Mouse (Mus musculus): ENCODE measurements around the gene Tbc1d9.

DNA sequence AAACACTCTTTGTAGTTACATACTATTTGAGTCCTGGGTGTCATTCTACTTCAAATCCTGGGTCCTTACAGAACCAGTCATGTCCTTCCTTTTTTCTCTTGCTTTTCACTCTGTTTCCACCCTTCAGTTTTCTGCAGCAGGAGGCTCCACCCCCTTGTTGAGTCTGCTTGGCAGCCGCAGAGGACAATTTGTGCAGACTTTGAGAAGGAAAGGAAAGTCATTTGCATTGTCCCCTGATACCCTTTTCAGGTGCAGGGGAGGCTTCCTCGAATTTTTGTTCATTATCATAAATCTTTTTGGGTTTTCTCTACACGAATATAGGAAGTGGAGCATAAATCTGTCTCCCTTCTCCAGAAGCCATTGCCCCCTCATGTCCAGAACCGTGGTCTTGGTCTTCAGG lies 12.7 kb upstream of the Tbc1d9 start:
- TF ChIP-seq POLR2A (IDR thresholded peaks at IDR 0.05; ENCODE audit: low read depth, low read length), result no peak
- TF ChIP-seq CTCF (IDR thresholded peaks at IDR 0.05; ENCODE audit: borderline replicate concordance, insufficient read depth, low read length), result no peak
